Comparison of ENCODE assay signal across 14 mouse cellular contexts in genomic region chr5:36909545-36909944, GRCm38 (mm10).
"Had no signal": no experiment of that assay in that cellular context is flagged by ENCODE, and none has a peak within 500 bp of the region (broad histone marks: within the 10 kb centered on the region; RNA-seq: fewer than 3 reads in every experiment).

No protein-coding gene starts in this region.

- DNase-seq: gastrocnemius, adult 2 months; gastrocnemius, postnatal 10 days; gastrocnemius, postnatal 25 days; heart, adult 18-20 months; heart, postnatal 10 days; heart, postnatal 4 days; kidney, adult 11 months; kidney, adult 2 months; kidney, adult 9 months; kidney, postnatal 14 days; kidney, postnatal 36 days; layer of hippocampus, adult 9-11 months; layer of hippocampus, postnatal 36 days; left cerebral cortex, postnatal 4 days had no signal
